Mouse (Mus musculus) bone marrow, adult 2 months (tissue): ENCODE measurements around the gene Cdh1.

Source experiments
- CTCF ChIP-seq: fragments of 200-500 bp; IDR thresholded peaks from 2 replicates; pipeline ENCODE4 v1.5.1; 2011; ENCODE audit warnings: low read length, control low read depth; ENCODE audit not compliant: control insufficient read depth, insufficient read depth
- POLR2A ChIP-seq: fragments of 200-500 bp; IDR thresholded peaks from 2 replicates; pipeline ENCODE4 v1.6.1; 2011; ENCODE audit warnings: low read depth, mild to moderate bottlenecking, control low read depth, low read length, borderline replicate concordance; ENCODE audit not compliant: control insufficient read depth

GRCm38 (mm10) chr8:106624743-106625142, 21.6 kb downstream of the Cdh1 start:
- no peak for TF ChIP-seq POLR2A
- no peak for TF ChIP-seq CTCF
